Mouse (Mus musculus) right cerebral cortex, postnatal 25 days (tissue): ENCODE results near the gene Spg11.
"Not testable (repeated sequence)": the region's sequence is repeated elsewhere in the genome, so short reads cannot be mapped to it uniquely, and the experiment has no call there.

ENCODE experiments used
- DNase-seq: peaks from one replicate; pipeline ENCODE4 v3.0.0; 2022

Spg11 gene

DNA sequence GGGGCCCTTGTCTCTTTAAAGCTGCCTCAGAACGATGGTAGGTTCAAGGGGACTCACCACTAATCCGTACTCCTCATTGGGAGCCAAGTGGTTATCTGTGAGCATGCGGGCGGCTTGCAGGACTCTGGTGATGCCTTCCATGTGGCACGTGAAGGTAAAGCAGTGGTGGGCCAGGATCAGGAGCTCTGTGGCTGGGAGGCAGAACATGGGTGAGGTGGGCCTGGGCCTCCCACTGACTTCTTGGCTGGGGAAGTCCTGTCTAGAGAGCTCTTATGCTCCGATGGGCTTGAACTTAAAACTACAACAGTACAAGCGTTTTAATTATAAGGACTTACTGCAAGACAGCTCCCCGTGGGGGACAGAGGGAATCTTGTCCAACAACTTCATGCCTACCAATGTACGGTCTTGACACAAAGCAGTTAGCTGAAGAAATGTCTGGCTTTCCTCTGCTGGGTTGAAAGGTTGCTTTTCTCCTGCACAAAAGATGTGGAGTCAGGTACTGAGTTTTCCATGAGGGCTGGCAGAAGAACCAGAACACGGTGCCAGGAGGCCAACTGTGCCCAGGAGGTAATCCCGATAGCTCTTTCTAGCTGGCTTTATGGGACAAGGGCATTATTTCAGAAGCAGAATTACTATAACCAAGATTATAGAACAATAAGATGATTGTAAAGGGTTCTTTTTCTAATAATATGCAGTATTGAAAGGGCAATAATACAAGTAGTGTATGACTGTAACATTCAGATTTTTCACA, 58.6 kb downstream of the Spg11 start:
- no peak for DNase-seq

- no peak for DNase-seq
Observed at GRCm38 (mm10) chr2:122043926-122044325, 74.3 kb downstream of the Spg11 start.

GRCm38 (mm10) chr2:122036064-122036463, 82.1 kb downstream of the Spg11 start:
- DNase-seq, result no peak

GRCm38 (mm10) chr2:122031970-122032369, 86.2 kb downstream of the Spg11 start:
- DNase-seq, result no peak

- no peak for DNase-seq
Observed at GRCm38 (mm10) chr2:122028756-122029700, 89.2 kb downstream of the Spg11 start.

DNA sequence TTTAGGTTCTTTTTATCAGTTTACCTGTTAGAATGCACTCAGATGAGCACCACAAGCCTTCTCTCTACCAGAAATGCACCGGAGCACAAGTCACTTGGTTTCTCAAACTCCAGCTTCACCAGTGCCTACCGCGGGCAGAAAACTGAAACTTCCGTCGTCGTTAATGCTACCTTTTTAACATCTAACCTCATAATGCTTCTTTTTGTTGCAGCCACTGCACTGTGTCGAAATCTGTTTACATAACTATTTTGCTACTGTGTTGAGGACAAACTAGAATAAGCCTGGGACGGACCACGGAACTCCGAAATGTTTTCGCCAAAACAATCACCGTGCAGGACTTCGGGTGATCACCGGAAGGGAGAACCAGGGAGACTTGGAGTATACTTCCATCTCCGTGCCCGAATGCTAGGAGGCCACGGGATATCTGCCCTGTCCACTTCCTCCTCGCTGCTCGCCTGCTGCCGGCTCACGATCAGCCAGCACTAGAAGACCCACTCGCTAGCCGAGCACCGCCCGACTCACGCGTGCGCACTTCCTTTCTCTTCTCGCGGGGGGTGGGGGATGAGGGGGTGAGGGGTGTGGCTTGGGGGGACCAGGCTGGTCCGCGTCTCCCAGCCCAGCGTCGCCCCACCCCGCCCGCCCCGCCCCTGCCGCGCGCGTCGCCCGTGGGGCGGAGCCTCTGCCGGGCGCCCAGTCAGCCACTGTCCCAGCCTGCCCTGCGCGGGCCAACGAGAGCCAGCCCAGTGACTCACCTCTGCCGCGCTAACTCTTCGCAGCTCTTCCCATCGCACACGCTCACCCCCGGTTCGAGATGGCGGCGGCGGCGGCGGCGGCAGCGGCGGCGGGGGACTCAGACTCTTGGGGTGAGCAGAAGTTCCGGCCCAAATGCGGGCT, 90.1 kb downstream of the Spg11 start, which contains the start of gene Eif3j1:
Gene Eif3j1 (plus strand): TSS at position 685 of the 894 bp plus-strand sequence.
- DNase-seq, result peak; percentile 90

DNA sequence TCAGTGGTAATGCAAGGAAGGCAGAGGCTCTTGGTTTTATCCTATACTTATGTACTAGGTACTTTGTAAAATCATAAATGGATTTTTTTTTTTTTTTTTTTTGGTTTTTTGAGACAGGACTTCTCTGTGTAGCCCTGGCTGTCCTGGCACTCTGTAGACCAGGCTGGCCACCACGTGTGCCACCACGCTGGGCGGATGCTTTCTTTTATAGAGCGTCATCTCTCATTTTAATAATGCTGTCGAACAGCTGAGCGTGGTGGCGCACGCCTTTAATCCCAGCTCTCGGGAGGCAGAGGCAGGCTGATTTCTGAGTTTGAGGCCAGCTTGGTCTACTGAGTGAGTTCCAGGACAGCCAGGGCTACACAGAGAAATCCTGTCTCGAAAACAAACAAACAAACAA, 91.1 kb downstream of the Spg11 start:
- DNase-seq, result not testable (repeated sequence)

GRCm38 (mm10) chr2:122022284-122022683, 95.9 kb downstream of the Spg11 start:
- no peak for DNase-seq

DNA sequence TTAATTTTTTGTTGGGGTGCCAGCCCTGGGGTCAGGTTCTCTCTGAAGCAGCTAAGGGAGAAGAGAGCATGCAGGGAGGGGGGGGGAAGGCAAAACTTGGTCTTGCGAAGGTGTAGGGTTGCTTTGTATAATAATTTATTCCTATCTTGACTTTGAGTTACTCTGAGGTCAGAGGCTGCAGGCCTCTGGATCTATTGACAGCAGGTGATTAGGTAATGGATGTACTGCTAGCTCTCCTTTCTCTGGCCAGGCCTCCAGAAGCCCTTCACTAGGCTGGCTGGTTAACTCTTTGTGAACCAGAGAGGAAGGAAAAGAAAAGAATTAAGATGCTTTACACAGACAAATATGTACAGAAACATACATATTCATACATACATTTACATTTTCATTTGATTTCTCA, 99.5 kb downstream of the Spg11 start:
- DNase-seq, result no peak

DNA sequence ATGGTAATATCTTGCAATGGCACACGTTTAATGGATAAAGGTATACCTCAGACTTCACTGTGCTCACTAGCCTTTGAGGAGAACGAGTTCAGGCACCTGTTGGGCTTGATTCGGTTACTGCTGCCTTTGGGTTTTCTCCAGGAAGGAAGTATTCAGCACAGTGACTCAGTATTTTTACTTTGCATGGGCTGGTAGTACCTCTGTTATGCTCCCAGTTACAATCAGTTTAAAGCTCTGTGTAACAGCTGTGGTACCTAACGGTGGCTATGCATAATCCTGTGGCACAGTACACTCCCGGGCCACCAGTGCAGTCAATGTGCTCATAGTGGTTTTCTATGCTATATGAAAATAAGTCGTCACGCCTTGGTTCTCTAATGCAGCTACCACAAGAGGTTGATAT, 106.7 kb downstream of the Spg11 start:
- no peak for DNase-seq

DNA sequence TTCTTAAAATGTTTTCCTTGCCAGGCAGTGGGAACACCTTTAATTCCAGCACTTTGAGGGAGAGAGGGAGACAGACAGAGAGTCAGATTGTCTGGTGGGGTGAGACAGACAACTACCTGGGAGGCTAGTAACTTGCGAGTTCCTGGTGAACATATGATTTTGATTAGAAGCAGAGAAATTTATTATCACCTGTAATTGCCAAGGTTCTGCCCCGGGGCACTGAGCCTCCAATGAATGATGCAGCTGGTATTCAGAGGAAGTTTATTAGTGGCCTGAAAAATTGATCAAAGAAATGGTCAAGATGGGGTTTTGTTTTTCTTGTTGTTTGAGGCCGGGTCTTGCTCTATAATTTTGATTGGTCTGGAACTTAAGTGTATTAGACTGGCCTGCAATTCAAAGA, 109.4 kb downstream of the Spg11 start:
- no peak for DNase-seq
